Mouse (Mus musculus) midbrain, embryonic 15.5 days (tissue): ENCODE data around the gene Adcy9. TPM values are rescaled to one million over a fixed set of nuclear protein-coding genes. Genes with fewer than 3 reads are reported as not detected.
"Not testable (repeated sequence)": the region's sequence is repeated elsewhere in the genome, so short reads cannot be mapped to it uniquely, and the experiment has no call there.

ENCODE experiments used
- ATAC-seq: fragments of 200-750 bp; cut with Nextera tagmentation; replicated peaks from 2 replicates; pipeline ENCODE4 v1.8.0; 2017; ENCODE audit warnings: moderate TSS enrichment
- H3K27ac ChIP-seq: fragments of 300-500 bp; sonication (generic); 2 replicates; pipeline ENCODE4 v1.5.1; 2015; ENCODE audit warnings: mild to moderate bottlenecking, inconsistent platforms
- H3K27me3 ChIP-seq: fragments of 300-500 bp; sonication (generic); replicated peaks from 2 replicates; pipeline ENCODE4 v1.6.1; 2015; ENCODE audit warnings: inconsistent platforms
- H3K36me3 ChIP-seq: fragments of 300-500 bp; sonication (generic); replicated peaks from 2 replicates; pipeline ENCODE4 v1.6.1; 2015; ENCODE audit warnings: inconsistent platforms
- H3K4me1 ChIP-seq: fragments of 300-500 bp; sonication (generic); 2 replicates; pipeline ENCODE4 v1.6.1; 2015; ENCODE audit warnings: inconsistent platforms
- H3K4me2 ChIP-seq: fragments of 300-500 bp; sonication (generic); 2 replicates; pipeline ENCODE4 v1.6.1; 2015; ENCODE audit warnings: inconsistent platforms, mild to moderate bottlenecking, moderate library complexity
- H3K4me3 ChIP-seq: fragments of 300-500 bp; sonication (generic); 2 replicates; pipeline ENCODE4 v1.5.1; 2015; ENCODE audit warnings: mild to moderate bottlenecking, inconsistent platforms
- H3K9ac ChIP-seq: fragments of 300-500 bp; sonication (generic); 2 replicates; pipeline ENCODE4 v1.6.1; 2015; ENCODE audit warnings: mild to moderate bottlenecking, inconsistent platforms
- H3K9me3 ChIP-seq: fragments of 300-500 bp; sonication (generic); 2 replicates; pipeline ENCODE4 v1.6.1; 2016; ENCODE audit warnings: inconsistent platforms
- WGBS: fragments of 180-500 bp; shearing (Covaris S2); methylation state at CpG from one replicate; pipeline ENCODE4 v1.1.7; 2015; ENCODE audit warnings: mixed read lengths; 5-methylcytosine and 5-hydroxymethylcytosine counted together
- polyA plus RNA-seq: library from polyadenylated mRNA; unstranded; fragments of >200 nt; fragmentation: Nextera tagmentation; extraction: Ambion mirVana; gene quantifications from 2 replicates; pipeline ENCODE4 v1.2.1, GENCODE M21; 2015

Gene Adcy9
- polyA plus RNA-seq, 1 experiment from 2014 or later, result 4.2 TPM

GRCm38 (mm10) chr16:4367930-4368329, 52.4 kb downstream of the Adcy9 start:
- Histone ChIP-seq H3K9ac (no peak overlapping the region), H3K4me2 (no peak overlapping the region), H3K9me3 (no peaks in the 10 kb centered on the region), H3K27me3 (no peaks in the 10 kb centered on the region), H3K4me3 (no peak overlapping the region), H3K36me3 (no peaks in the 10 kb centered on the region), H3K27ac (no peak overlapping the region), H3K4me1 (no peaks in the 10 kb centered on the region)
- WGBS, result 41% methylated on average over 3 of the region's 3 CpGs
- ATAC-seq, result no peak

- H3K9ac ChIP-seq, result no peak overlapping the region
- no peaks in the 10 kb centered on the region for H3K36me3 ChIP-seq
- H3K4me2 ChIP-seq, result no peak overlapping the region
- H3K27ac ChIP-seq, result no peak overlapping the region
- no peak for ATAC-seq
- no peaks in the 10 kb centered on the region for H3K4me1 ChIP-seq
- H3K4me3 ChIP-seq, result no peak overlapping the region
- 86% methylated on average over 1 of the region's 1 CpGs for WGBS
- no peaks in the 10 kb centered on the region for H3K27me3 ChIP-seq
- no peaks in the 10 kb centered on the region for H3K9me3 ChIP-seq
These were observed 53.0 kb downstream of the Adcy9 start for GRCm38 (mm10) chr16:4367291-4367690.

GRCm38 (mm10) chr16:4366671-4367070, 53.6 kb downstream of the Adcy9 start:
- WGBS, result 89% methylated on average over 3 of the region's 3 CpGs
- Histone ChIP-seq H3K9me3 (no peaks in the 10 kb centered on the region), H3K9ac (no peak overlapping the region), H3K4me3 (no peak overlapping the region), H3K27ac (no peak overlapping the region), H3K4me2 (no peak overlapping the region), H3K4me1 (no peaks in the 10 kb centered on the region), H3K36me3 (no peaks in the 10 kb centered on the region), H3K27me3 (no peaks in the 10 kb centered on the region)
- ATAC-seq, result no peak

DNA sequence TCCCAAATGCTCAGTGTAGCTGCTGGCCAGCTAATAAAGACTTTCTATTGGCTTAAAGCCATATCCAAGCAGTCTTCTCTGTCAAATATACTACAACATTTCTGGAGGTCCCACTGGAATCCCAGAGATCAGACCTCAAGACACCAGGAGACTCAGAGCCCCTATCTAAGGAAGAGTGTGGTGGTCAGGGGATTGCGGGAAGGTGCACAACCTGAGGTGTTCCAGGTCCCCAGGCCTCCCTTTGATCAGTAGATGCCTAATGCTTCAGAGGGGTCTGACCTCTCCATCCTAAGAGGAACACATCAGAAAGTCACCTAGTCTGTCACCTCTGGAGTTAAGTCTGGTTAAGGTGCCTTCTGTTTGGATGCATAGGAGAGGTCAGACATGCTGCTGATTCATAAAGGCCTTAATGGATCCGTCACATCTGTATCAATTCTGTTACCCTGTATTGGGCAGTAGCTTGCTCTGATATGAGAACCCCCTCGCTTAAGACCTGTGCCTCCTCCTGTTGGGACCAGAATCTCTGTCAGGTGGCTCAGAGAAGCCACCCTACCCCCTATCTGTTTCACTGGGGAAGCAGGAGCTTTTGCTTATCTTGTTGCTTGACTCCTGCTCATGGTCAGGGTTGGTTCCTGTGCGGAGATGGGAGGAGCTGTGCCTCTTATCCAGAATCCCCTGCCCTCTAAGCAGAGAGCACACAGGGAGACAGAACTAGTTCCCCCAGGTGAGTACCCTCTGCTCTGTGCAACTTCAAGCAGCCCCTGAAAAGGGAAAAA, 56.8 kb downstream of the Adcy9 start:
- WGBS, result 80% methylated on average over 4 of the region's 4 CpGs
- no peak for ATAC-seq
- Histone ChIP-seq H3K9ac (no peak overlapping the region), H3K9me3 (no peaks in the 10 kb centered on the region), H3K4me1 (no peaks in the 10 kb centered on the region), H3K27ac (no peak overlapping the region), H3K4me3 (no peak overlapping the region), H3K36me3 (no peaks in the 10 kb centered on the region), H3K27me3 (no peaks in the 10 kb centered on the region), H3K4me2 (no peak overlapping the region)

DNA sequence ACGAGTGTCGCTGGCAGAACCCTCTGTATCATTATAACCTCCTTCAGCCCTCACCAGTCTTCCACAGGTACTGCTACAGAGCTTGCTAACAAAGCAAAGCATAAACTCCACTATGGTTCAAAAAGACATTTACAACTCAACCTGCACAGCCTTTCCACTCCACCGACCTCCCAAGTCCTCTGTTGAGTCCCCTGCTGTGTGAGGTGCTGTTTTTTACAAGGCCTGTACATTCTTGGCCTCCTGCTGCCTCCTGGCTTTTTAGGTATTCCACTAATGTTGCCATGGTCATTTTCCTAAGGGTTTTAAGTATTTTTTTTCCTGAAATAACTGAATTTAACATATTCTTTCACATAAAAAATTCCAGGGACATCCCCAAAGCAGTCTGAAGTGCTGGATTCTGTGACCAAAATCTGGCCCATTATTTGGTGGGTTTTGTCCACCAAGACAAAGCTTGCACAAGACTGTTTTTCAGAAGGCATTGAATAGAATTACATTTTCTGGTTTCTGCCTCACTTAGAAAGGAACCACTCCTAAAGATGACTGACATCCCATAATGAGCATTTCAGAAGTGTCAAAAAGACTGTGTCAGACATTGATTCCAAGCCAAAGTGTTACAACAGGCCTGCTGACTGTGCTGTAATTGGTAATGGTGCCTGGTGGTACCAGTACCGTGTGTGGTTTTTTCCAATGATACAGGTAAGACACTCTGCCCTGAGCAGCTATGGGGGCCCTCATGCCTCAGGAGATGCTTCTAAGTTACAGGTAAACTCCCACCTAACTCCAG, 64.8 kb downstream of the Adcy9 start:
- H3K36me3 ChIP-seq, result no peaks in the 10 kb centered on the region

DNA sequence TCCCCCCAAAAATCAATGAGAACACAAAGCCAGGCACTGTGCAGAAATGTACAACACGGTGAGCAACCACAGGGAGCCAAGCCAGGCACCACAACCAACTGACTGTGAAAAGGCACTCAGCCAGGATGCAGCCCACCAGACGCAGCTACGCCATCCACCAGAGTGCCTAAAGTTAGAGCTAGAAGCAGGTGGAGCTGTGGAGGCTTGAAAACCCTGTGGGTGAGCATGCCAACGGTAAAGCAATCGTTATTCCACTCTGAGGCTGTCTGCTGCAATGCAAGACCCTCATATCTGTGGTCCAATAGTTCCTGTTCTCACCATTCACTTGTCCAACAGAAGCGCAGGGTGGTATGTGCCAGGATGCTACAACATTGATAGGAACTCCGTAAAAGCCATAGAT, 77.7 kb downstream of the Adcy9 start:
- no peak overlapping the region for H3K4me2 ChIP-seq
- ATAC-seq, result no peak
- H3K9me3 ChIP-seq, result no peaks in the 10 kb centered on the region
- WGBS, result 88% methylated on average over 7 of the region's 7 CpGs
- H3K4me3 ChIP-seq, result no peak overlapping the region
- H3K27me3 ChIP-seq, result no peaks in the 10 kb centered on the region
- H3K4me1 ChIP-seq, result 0 out of 2 replicates have a peak, but pooled peaks cover 2% of the 10 kb centered on the region
- no peak overlapping the region for H3K27ac ChIP-seq
- H3K36me3 ChIP-seq, result no peaks in the 10 kb centered on the region
- H3K9ac ChIP-seq, result no peak overlapping the region

More for the DNA sequence above, 64.8 kb downstream of the Adcy9 start:
- Histone ChIP-seq H3K4me3 (no peak overlapping the region), H3K27ac (no peak overlapping the region), H3K9ac (no peak overlapping the region), H3K4me1 (no peaks in the 10 kb centered on the region), H3K9me3 (no peaks in the 10 kb centered on the region), H3K4me2 (no peak overlapping the region), H3K27me3 (no peaks in the 10 kb centered on the region)
- 56% methylated on average over 4 of the region's 4 CpGs for WGBS
- ATAC-seq, result no peak

DNA sequence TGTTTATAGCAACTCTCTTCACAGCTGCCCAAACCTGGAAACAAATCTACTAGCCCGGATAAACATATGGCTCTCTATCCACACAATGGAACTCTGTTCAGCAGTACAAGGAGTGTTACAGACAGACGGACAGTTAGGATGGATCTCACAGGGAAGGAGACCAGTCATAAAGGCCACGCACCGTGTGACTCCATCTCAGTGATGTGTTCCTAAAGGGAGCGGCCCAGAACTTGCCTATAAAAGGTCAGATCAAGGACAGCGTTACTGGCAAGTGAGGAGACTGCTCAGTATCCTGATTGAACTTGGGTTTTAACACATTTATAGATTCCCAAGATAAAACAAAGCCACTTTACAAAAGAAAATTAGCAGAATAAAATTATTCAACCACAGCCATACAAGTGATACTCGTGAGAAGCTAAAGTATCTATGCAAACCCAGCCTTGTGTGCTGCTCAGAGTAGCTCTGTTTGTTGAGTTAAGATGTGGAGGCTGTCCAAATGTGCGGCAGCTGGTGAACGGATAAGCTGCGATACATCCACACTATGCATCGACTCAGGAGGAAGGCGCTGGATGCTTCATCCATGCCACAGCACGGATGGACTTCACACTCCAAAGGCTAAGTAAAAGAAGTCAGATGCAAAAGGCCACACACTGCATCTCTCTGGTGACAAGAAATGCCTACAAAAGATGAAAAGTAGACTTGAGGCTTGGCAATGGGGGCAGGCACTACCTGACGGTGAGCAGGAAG, 78.8 kb downstream of the Adcy9 start:
- Histone ChIP-seq H3K9ac (no peak overlapping the region), H3K4me3 (no peak overlapping the region), H3K36me3 (no peaks in the 10 kb centered on the region), H3K27me3 (no peaks in the 10 kb centered on the region), H3K9me3 (no peaks in the 10 kb centered on the region), H3K27ac (no peak overlapping the region), H3K4me2 (no peak overlapping the region), H3K4me1 (0 out of 2 replicates have a peak, but pooled peaks cover 2% of the 10 kb centered on the region)
- ATAC-seq, result no peak
- WGBS, result 85% methylated on average over 14 of the region's 14 CpGs

DNA sequence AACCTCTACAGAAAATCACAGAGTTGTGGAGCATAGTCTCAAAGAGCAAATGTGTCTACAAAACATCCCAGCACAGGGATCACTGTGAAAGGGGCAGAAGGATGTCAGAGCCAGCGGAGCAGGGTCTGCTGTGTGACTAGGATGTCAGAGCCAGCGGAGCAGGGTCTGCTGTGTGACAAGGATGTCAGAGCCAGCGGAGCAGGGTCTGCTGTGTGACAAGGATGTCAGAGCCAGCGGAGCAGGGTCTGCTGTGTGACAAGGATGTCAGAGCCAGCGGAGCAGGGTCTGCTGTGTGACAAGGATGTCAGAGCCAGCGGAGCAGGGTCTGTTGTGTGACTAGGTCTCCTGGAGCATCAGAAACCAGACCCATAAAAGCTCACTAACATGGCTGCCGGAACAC, 81.1 kb downstream of the Adcy9 start:
- not testable (repeated sequence) for H3K36me3 ChIP-seq, H3K4me1 ChIP-seq, H3K9me3 ChIP-seq, H3K4me3 ChIP-seq, H3K27ac ChIP-seq, H3K4me2 ChIP-seq, ATAC-seq, H3K27me3 ChIP-seq, H3K9ac ChIP-seq
- WGBS, result 74% methylated on average over 7 of the region's 7 CpGs

DNA sequence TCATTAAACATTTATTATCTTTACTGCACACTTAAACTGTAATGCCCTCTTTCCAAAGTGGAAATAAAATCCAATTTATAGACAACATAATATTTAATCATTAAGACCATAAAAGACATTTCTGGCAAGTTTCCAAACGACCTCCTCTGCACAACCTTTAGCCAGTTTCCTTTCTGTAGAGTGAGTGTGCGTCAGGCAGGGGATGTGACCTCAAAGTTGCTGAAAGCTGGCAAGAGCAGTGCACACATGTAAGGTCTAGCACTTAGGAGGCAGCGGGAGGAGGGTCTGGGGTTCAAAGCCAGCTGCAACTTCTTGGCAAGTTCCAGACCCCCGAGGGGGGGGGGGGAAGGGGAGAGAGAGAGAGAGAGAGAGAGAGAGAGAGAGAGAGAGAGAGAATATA, 83.0 kb downstream of the Adcy9 start:
- ATAC-seq, result no peak
- no peaks in the 10 kb centered on the region for H3K27me3 ChIP-seq
- no peak overlapping the region for H3K4me3 ChIP-seq
- H3K4me2 ChIP-seq, result no peak overlapping the region
- H3K9ac ChIP-seq, result no peak overlapping the region
- 81% methylated on average over 4 of the region's 4 CpGs for WGBS
- H3K27ac ChIP-seq, result no peak overlapping the region
- H3K36me3 ChIP-seq, result no peaks in the 10 kb centered on the region
- H3K9me3 ChIP-seq, result no peaks in the 10 kb centered on the region
- H3K4me1 ChIP-seq, result 0 out of 2 replicates have a peak, but pooled peaks cover 2% of the 10 kb centered on the region

DNA sequence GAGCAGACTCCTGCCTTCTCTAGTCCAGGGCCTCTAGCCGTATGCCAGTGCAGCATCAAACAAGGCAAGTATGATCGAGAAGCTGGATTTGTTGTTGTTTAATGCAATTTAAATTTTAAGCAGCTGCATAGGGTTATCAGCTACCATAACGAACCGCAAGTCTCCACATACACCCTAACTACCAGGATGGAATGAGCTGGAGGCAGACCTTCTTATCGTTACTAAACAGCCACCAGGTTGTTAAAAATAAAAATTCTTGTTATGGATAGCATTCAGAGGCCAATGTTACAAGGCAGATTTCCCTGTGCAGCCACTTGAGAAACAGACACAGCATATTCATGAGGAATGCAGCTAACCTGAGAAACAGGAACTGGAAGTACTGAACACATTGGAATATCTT, 86.5 kb downstream of the Adcy9 start:
- no peaks in the 10 kb centered on the region for H3K36me3 ChIP-seq
- no peak for ATAC-seq
- no peaks in the 10 kb centered on the region for H3K9me3 ChIP-seq
- no peaks in the 10 kb centered on the region for H3K4me1 ChIP-seq
- H3K9ac ChIP-seq, result no peak overlapping the region
- 87% methylated on average over 5 of the region's 5 CpGs for WGBS
- no peaks in the 10 kb centered on the region for H3K27me3 ChIP-seq
- H3K27ac ChIP-seq, result no peak overlapping the region
- no peak overlapping the region for H3K4me2 ChIP-seq
- H3K4me3 ChIP-seq, result no peak overlapping the region

GRCm38 (mm10) chr16:4333371-4333770, 86.9 kb downstream of the Adcy9 start:
- Histone ChIP-seq H3K4me2 (no peak overlapping the region), H3K4me3 (no peak overlapping the region), H3K36me3 (no peaks in the 10 kb centered on the region), H3K27ac (no peak overlapping the region), H3K9me3 (no peaks in the 10 kb centered on the region), H3K4me1 (no peaks in the 10 kb centered on the region), H3K27me3 (no peaks in the 10 kb centered on the region), H3K9ac (no peak overlapping the region)
- 90% methylated on average over 2 of the region's 2 CpGs for WGBS
- ATAC-seq, result no peak

GRCm38 (mm10) chr16:4327081-4327480, 93.2 kb downstream of the Adcy9 start:
- Histone ChIP-seq H3K4me2 (no peak overlapping the region), H3K4me3 (no peak overlapping the region), H3K27ac (no peak overlapping the region), H3K9me3 (no peaks in the 10 kb centered on the region), H3K36me3 (no peaks in the 10 kb centered on the region), H3K9ac (no peak overlapping the region), H3K4me1 (no peaks in the 10 kb centered on the region), H3K27me3 (no peaks in the 10 kb centered on the region)
- no peak for ATAC-seq
